ENCODE assay signal across 10 mouse cellular contexts in the genomic region with DNA sequence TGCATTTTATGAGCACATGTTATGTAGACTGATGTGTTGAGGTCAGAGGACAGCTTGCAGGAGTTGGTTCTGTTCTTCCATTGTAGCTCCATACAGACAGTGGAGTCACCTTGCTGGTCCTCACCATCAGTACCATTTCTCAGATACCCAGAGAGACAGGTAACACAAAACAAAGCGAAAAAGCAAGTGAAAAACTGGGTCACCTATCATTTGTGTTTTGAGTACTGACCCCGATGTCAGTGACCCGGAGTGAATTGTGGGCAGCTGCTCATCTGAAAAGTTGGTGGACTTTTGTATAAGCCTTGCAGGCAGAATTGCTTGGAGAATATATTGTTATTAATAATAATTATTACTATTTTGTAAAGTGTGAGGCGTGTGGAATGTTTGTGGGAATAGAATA. TPM values are rescaled to one million over a fixed set of nuclear protein-coding genes. Genes with fewer than 3 reads are reported as not detected.
DNase-seq lines count a peak whose midpoint lies in the region; ATAC-seq and TF ChIP-seq lines count a peak whose summit lies in the region.
"Had no signal": no experiment of that assay in that cellular context is flagged by ENCODE, and none has a peak within 500 bp of the region (broad histone marks: within the 10 kb centered on the region; RNA-seq: fewer than 3 reads in every experiment).

No protein-coding gene starts in this region.

- H3K36me3 ChIP-seq in heart, embryonic 15.5 days, result no peaks in the 10 kb centered on the region
- no peaks in the 10 kb centered on the region for H3K36me3 ChIP-seq in forebrain, embryonic 12.5 days (replicated peaks)
- no peaks in the 10 kb centered on the region for H3K36me3 ChIP-seq in hindbrain, embryonic 10.5 days
- H3K36me3 ChIP-seq in midbrain, postnatal 0 days (ENCODE audit: insufficient read depth, low read length), result no peaks in the 10 kb centered on the region
- H3K36me3 ChIP-seq: liver, embryonic 13.5 days had no signal

- 81% methylated on average over 4 of the region's 4 CpGs for WGBS in heart, embryonic 15.5 days
- 44% methylated on average over 4 of the region's 4 CpGs for WGBS in forebrain, embryonic 12.5 days
- WGBS in hindbrain, embryonic 10.5 days, result 70% methylated on average over 4 of the region's 4 CpGs
- 62% methylated on average over 4 of the region's 4 CpGs for WGBS in midbrain, postnatal 0 days

- TF ChIP-seq CTCF in midbrain, postnatal 0 days (IDR thresholded peaks at IDR 0.05), result no peak

- no peak overlapping the region for H3K9ac ChIP-seq in heart, embryonic 15.5 days
- no peak overlapping the region for H3K9ac ChIP-seq in forebrain, embryonic 12.5 days
- no peak overlapping the region for H3K9ac ChIP-seq in midbrain, postnatal 0 days (replicated peaks; ENCODE audit: low read length, poor library complexity, severe bottlenecking)
- H3K9ac ChIP-seq: liver, embryonic 13.5 days had no signal

- H3K9me3 ChIP-seq in heart, embryonic 15.5 days (replicated peaks), result no peaks in the 10 kb centered on the region
- H3K9me3 ChIP-seq in forebrain, embryonic 12.5 days, result no peaks in the 10 kb centered on the region
- H3K9me3 ChIP-seq in hindbrain, embryonic 10.5 days, result no peaks in the 10 kb centered on the region
- no peaks in the 10 kb centered on the region for H3K9me3 ChIP-seq in midbrain, postnatal 0 days (ENCODE audit: low read length)
- H3K9me3 ChIP-seq: liver, embryonic 13.5 days had no signal

- no peak for DNase-seq in heart, postnatal 4 days
- DNase-seq in hindbrain, embryonic 10.5 days (ENCODE audit: low spot score), result no peak
- DNase-seq in midbrain, postnatal 0 days (ENCODE audit: low spot score), result no peak
- no peak for DNase-seq in spleen, adult 18-20 months
- no peak for DNase-seq in right cerebral cortex, postnatal 14 days
- DNase-seq: liver, embryonic 13.5 days had no signal

- H3K27me3 ChIP-seq in heart, embryonic 15.5 days, result no peaks in the 10 kb centered on the region
- H3K27me3 ChIP-seq in forebrain, embryonic 12.5 days, result no peaks in the 10 kb centered on the region
- H3K27me3 ChIP-seq in hindbrain, embryonic 10.5 days (ENCODE audit: insufficient read depth, poor library complexity, severe bottlenecking), result no peaks in the 10 kb centered on the region
- H3K27me3 ChIP-seq in midbrain, postnatal 0 days (ENCODE audit: insufficient read depth, low read length), result no peaks in the 10 kb centered on the region
- H3K27me3 ChIP-seq: liver, embryonic 13.5 days; Patski had no signal

- no peak overlapping the region for H3K4me2 ChIP-seq in heart, embryonic 15.5 days
- peak overlapping the region; percentile 25; the same call in 1 of the 2 replicates for H3K4me2 ChIP-seq in forebrain, embryonic 12.5 days
- no peak overlapping the region for H3K4me2 ChIP-seq in midbrain, postnatal 0 days (ENCODE audit: low read depth, low read length, poor library complexity, severe bottlenecking)
- H3K4me2 ChIP-seq: liver, embryonic 13.5 days had no signal

- H3K27ac ChIP-seq in heart, embryonic 15.5 days, result peak overlapping the region; percentile 87
- H3K27ac ChIP-seq in forebrain, embryonic 12.5 days, result peak overlapping the region; percentile 92
- H3K27ac ChIP-seq in hindbrain, embryonic 10.5 days, result peak overlapping the region; percentile 90
- H3K27ac ChIP-seq in midbrain, postnatal 0 days (ENCODE audit: low read depth, low read length), result peak overlapping the region; percentile 62
- H3K27ac ChIP-seq: liver, embryonic 13.5 days had no signal

- no peak for ATAC-seq in heart, embryonic 15.5 days (replicated peaks; ENCODE audit: insufficient number of reproducible peaks, insufficient read depth, low FRiP score, low read depth)
- peak; percentile 5; the same call in 1 of the 2 replicates for ATAC-seq in forebrain, embryonic 12.5 days (ENCODE audit: low FRiP score)
- ATAC-seq in midbrain, postnatal 0 days (ENCODE audit: low FRiP score), result no peak
- ATAC-seq: Patski had no signal

- peaks cover 62% of the 10 kb centered on the region for H3K4me1 ChIP-seq in heart, embryonic 15.5 days (replicated peaks)
- peaks cover 62% of the 10 kb centered on the region for H3K4me1 ChIP-seq in forebrain, embryonic 12.5 days
- H3K4me1 ChIP-seq in hindbrain, embryonic 10.5 days (replicated peaks), result peaks cover 66% of the 10 kb centered on the region
- peaks cover 8% of the 10 kb centered on the region for H3K4me1 ChIP-seq in midbrain, postnatal 0 days (ENCODE audit: insufficient read depth, low read length)

- H3K4me3 ChIP-seq in heart, embryonic 15.5 days, result no peak overlapping the region
- H3K4me3 ChIP-seq in forebrain, embryonic 12.5 days (replicated peaks), result no peak overlapping the region
- H3K4me3 ChIP-seq in hindbrain, embryonic 10.5 days, result no peak overlapping the region; the same call in 1 of the 2 replicates
- H3K4me3 ChIP-seq in midbrain, postnatal 0 days (ENCODE audit: low read depth, low read length), result no peak overlapping the region
- H3K4me3 ChIP-seq: erythroblast, embryonic 14.5 days; liver, embryonic 13.5 days had no signal

RNA-seq across cellular contexts. Expression of gene Phlpp1, which starts 27.6 kb away (rescaled TPM):
- polyA plus RNA-seq in heart, embryonic 15.5 days (2015; fragmentation: Nextera tagmentation; extraction: Ambion mirVana), result 4.2 and 4.9 TPM in 2 replicates
- total RNA-seq in heart, postnatal 4 days (2021), result 10 to 100 TPM; 21.7 to 21.9 TPM
- 9.4 and 10.3 TPM in 2 replicates for polyA plus RNA-seq in forebrain, embryonic 12.5 days (2016; fragmentation: Nextera tagmentation; extraction: Ambion mirVana)
- 4.8 and 6.8 TPM in 2 replicates for polyA plus RNA-seq in hindbrain, embryonic 10.5 days (2016; fragmentation: Nextera tagmentation; extraction: Ambion mirVana)
- total RNA-seq in midbrain, postnatal 0 days (2014; rRNA removed), result 34.0 and 39.6 TPM in 2 replicates
- 5.2 and 5.3 TPM in 2 replicates for polyA plus RNA-seq in midbrain, postnatal 0 days (2015; fragmentation: Nextera tagmentation; extraction: Ambion mirVana)
